Mouse (Mus musculus) erythroblast, adult 5-6 weeks (primary cell): ENCODE data around the gene Evi2a. TPM values are rescaled to one million over a fixed set of nuclear protein-coding genes. Genes with fewer than 3 reads are reported as not detected.

ENCODE experiments used
- ATAC-seq: replicated peaks from 2 replicates; pipeline ENCODE4 v1.8.0; 2016; ENCODE audit warnings: moderate number of reproducible peaks, mild to moderate bottlenecking, moderate TSS enrichment, inconsistent platforms; ENCODE audit not compliant: poor library complexity, low FRiP score, severe bottlenecking
- total RNA-seq, 2 experiments: library from RNA; stranded (forward) in 1 of 2; stranded (reverse) in 1 of 2; fragments of 150-400 nt in 1 of 2; fragments of 200-764, 138-1000 nt in 1 of 2; gene quantifications; 2 replicates each; pipeline versions ENCODE4 v1.2.3 to v1.2.4; 2015 to 2017; ENCODE audit warnings: low replicate concordance in 2 of 2

Gene Evi2a
- total RNA-seq (2015; ENCODE audit: low replicate concordance), result 25.9 and 29.2 TPM in 2 replicates
- total RNA-seq (2017; ENCODE audit: low replicate concordance), result 17.4 and 19.7 TPM in 2 replicates

- ATAC-seq, result no peak
These were observed at the start of gene Evi2a, which contains the start of gene Evi2 for GRCm38 (mm10) chr11:79530333-79530761. TSS of gene Evi2a (minus strand) at chr11:79530609. TSS of gene Evi2 (minus strand) at chr11:79530589.

GRCm38 (mm10) chr11:79577741-79578140 is 47.3 kb upstream of the Evi2a start:
- peak; percentile 74; the same call in 1 of the 2 replicates for ATAC-seq

GRCm38 (mm10) chr11:79575383-79576073 is 45.1 kb upstream of the Evi2a start:
- ATAC-seq, result no peak

- no peak for ATAC-seq
These were observed 43.4 kb upstream of the Evi2a start for GRCm38 (mm10) chr11:79573836-79574235.

GRCm38 (mm10) chr11:79570319-79570718 is 39.9 kb upstream of the Evi2a start:
- no peak for ATAC-seq

- ATAC-seq, result no peak
These were observed 37.9 kb upstream of the Evi2a start for GRCm38 (mm10) chr11:79568197-79568911.

- no peak for ATAC-seq
These were observed 36.5 kb upstream of the Evi2a start for GRCm38 (mm10) chr11:79566947-79567346.

GRCm38 (mm10) chr11:79563493-79563892 is 33.1 kb upstream of the Evi2a start:
- ATAC-seq, result no peak

- no peak for ATAC-seq
These were observed 30.1 kb upstream of the Evi2a start for GRCm38 (mm10) chr11:79560536-79560935.

- peak; percentile 50; the same call in 1 of the 2 replicates for ATAC-seq
These were observed 22.2 kb upstream of the Evi2a start for GRCm38 (mm10) chr11:79552622-79553021.

- no peak for ATAC-seq
These were observed 5.9 kb upstream of the Evi2a start for GRCm38 (mm10) chr11:79536293-79536692.

GRCm38 (mm10) chr11:79535554-79535953 is 5.1 kb upstream of the Evi2a start:
- ATAC-seq, result no peak

- ATAC-seq, result no peak
These were observed 3.7 kb upstream of the Evi2a start for GRCm38 (mm10) chr11:79533950-79534690.

- 0 out of 2 replicates have a peak, but pooled peaks have one; percentile 32 for ATAC-seq
These were observed 2.9 kb upstream of the Evi2a start for GRCm38 (mm10) chr11:79533311-79533710.

- no peak for ATAC-seq
These were observed 1.1 kb upstream of the Evi2a start for GRCm38 (mm10) chr11:79531485-79531884.

GRCm38 (mm10) chr11:79530774-79531173 is 365 bp upstream of the Evi2a start:
- no peak for ATAC-seq

GRCm38 (mm10) chr11:79529736-79530135 is 673 bp downstream of the Evi2a start:
- no peak for ATAC-seq

GRCm38 (mm10) chr11:79529226-79529625 is 1.2 kb downstream of the Evi2a start:
- ATAC-seq, result no peak

GRCm38 (mm10) chr11:79528601-79529000 is 1.8 kb downstream of the Evi2a start:
- ATAC-seq, result no peak

GRCm38 (mm10) chr11:79527739-79528384 is 2.5 kb downstream of the Evi2a start:
- ATAC-seq, result no peak
